Mouse (Mus musculus) heart, postnatal 0 days (tissue): ENCODE data around the gene Tas2r135. TPM values are rescaled to one million over a fixed set of nuclear protein-coding genes. Genes with fewer than 3 reads are reported as not detected.

Source experiments
- ATAC-seq: fragments of 200-750 bp; cut with Nextera tagmentation; 2 replicates; pipeline ENCODE4 v1.8.0; 2017; ENCODE audit warnings: low read depth, moderate number of reproducible peaks, moderate library complexity; ENCODE audit not compliant: insufficient read depth
- DNase-seq: peaks from one replicate; pipeline ENCODE4 v3.0.0-alpha.2; 2016; ENCODE audit warnings: low spot score
- H3K27ac ChIP-seq: fragments of 300-500 bp; sonication (generic); 2 replicates; pipeline ENCODE4 v1.5.1; 2014; ENCODE audit warnings: low read depth, mild to moderate bottlenecking
- H3K27me3 ChIP-seq: fragments of 300-500 bp; sonication (generic); 2 replicates; pipeline ENCODE4 v1.6.1; 2014; ENCODE audit warnings: low read length, mixed read lengths; ENCODE audit not compliant: control insufficient read depth, insufficient read depth
- H3K36me3 ChIP-seq: fragments of 300-500 bp; sonication (generic); replicated peaks from 2 replicates; pipeline ENCODE4 v1.6.1; 2014; ENCODE audit warnings: low read length, mixed read lengths; ENCODE audit not compliant: control insufficient read depth, insufficient read depth
- H3K4me1 ChIP-seq: fragments of 300-500 bp; sonication (generic); 2 replicates; pipeline ENCODE4 v1.6.1; 2014; ENCODE audit warnings: antibody characterized with exemption; ENCODE audit not compliant: control insufficient read depth, insufficient read depth
- H3K4me2 ChIP-seq: fragments of 300-500 bp; sonication (generic); 2 replicates; pipeline ENCODE4 v1.6.1; 2014; ENCODE audit warnings: low read depth, mild to moderate bottlenecking, low read length, moderate library complexity
- H3K4me3 ChIP-seq: fragments of 300-500 bp; sonication (generic); 2 replicates; pipeline ENCODE4 v1.5.1; 2014; ENCODE audit warnings: low read depth, low read length
- H3K9ac ChIP-seq: fragments of 300-500 bp; sonication (generic); replicated peaks from 2 replicates; pipeline ENCODE4 v1.6.1; 2014; ENCODE audit warnings: low read depth, low read length, mixed read lengths
- H3K9me3 ChIP-seq: fragments of 300-500 bp; sonication (generic); replicated peaks from 2 replicates; pipeline ENCODE4 v1.6.1; 2016; ENCODE audit warnings: low read length; ENCODE audit not compliant: control insufficient read depth
- CTCF ChIP-seq: IDR thresholded peaks from 2 replicates; pipeline ENCODE4 v1.5.1; 2016; ENCODE audit warnings: antibody characterized with exemption, control low read depth, low read depth
- EP300 ChIP-seq: IDR thresholded peaks from 2 replicates; pipeline ENCODE4 v1.6.1; 2016; ENCODE audit warnings: antibody characterized with exemption, low read depth
- WGBS: fragments of 180-500 bp; shearing (Covaris S2); extraction: QIAGEN DNeasy Blood & Tissue Kit; methylation state at CpG from one replicate; pipeline ENCODE4 v1.1.7; 2014; 5-methylcytosine and 5-hydroxymethylcytosine counted together
- polyA plus RNA-seq: library from polyadenylated mRNA; unstranded; fragments of >200 nt; fragmentation: Nextera tagmentation; extraction: Ambion mirVana; gene quantifications from 2 replicates; pipeline ENCODE4 v1.2.1, GENCODE M21; 2015
- total RNA-seq: library from RNA; depleted of rRNA; stranded (reverse); fragments of >200 nt; gene quantifications from 2 replicates; pipeline ENCODE4 v1.2.3, GENCODE M21; 2014; ENCODE audit warnings: low replicate concordance

Tas2r135 gene
- total and polyA plus RNA-seq, 2 experiments from 2014 or later, result not detected

- H3K9me3 ChIP-seq, result no peaks in the 10 kb centered on the region
- H3K4me3 ChIP-seq, result no peak overlapping the region
- H3K36me3 ChIP-seq, result no peaks in the 10 kb centered on the region
- H3K27ac ChIP-seq, result peak overlapping the region; percentile 89; the same call in 1 of the 2 replicates
- peak; percentile 38 for DNase-seq
- no peak overlapping the region for H3K4me2 ChIP-seq
- no peak overlapping the region for H3K9ac ChIP-seq
- H3K4me1 ChIP-seq, result peaks cover 24% of the 10 kb centered on the region
- 23% methylated on average over 8 of the region's 8 CpGs for WGBS
- TF ChIP-seq CTCF, result peak; percentile 80
- TF ChIP-seq EP300, result no peak
- no peaks in the 10 kb centered on the region for H3K27me3 ChIP-seq
- ATAC-seq, result no peak
Observed at GRCm38 (mm10) chr6:42380416-42381144, 24.7 kb upstream of the Tas2r135 start.

GRCm38 (mm10) chr6:42381221-42381620 lies 24.0 kb upstream of the Tas2r135 start:
- DNase-seq, result no peak
- TF ChIP-seq EP300, result no peak
- Histone ChIP-seq H3K9me3 (no peaks in the 10 kb centered on the region), H3K4me1 (peaks cover 18% of the 10 kb centered on the region), H3K9ac (no peak overlapping the region), H3K4me3 (no peak overlapping the region), H3K27ac (peak overlapping the region; percentile 89), H3K4me2 (no peak overlapping the region), H3K27me3 (no peaks in the 10 kb centered on the region), H3K36me3 (no peaks in the 10 kb centered on the region)
- ATAC-seq, result no peak
- WGBS, result 66% methylated on average over 2 of the region's 2 CpGs

GRCm38 (mm10) chr6:42381916-42382381 lies 23.3 kb upstream of the Tas2r135 start:
- Histone ChIP-seq H3K4me3 (no peak overlapping the region), H3K36me3 (no peaks in the 10 kb centered on the region), H3K9ac (0 out of 2 replicates have a peak overlapping the region, but pooled peaks have one; percentile 20), H3K4me1 (peaks cover 15% of the 10 kb centered on the region), H3K27me3 (no peaks in the 10 kb centered on the region), H3K27ac (peak overlapping the region; percentile 89), H3K9me3 (no peaks in the 10 kb centered on the region), H3K4me2 (no peak overlapping the region)
- WGBS, result 39% methylated on average over 9 of the region's 9 CpGs
- no peak for TF ChIP-seq CTCF
- peak; percentile 40; the same call in 1 of the 2 replicates for TF ChIP-seq EP300
- ATAC-seq (peak; percentile 75), DNase-seq (peak; percentile 71)

- no peak overlapping the region for H3K9ac ChIP-seq
- H3K4me3 ChIP-seq, result no peak overlapping the region
- no peaks in the 10 kb centered on the region for H3K36me3 ChIP-seq
- WGBS, result 88% methylated on average over 5 of the region's 5 CpGs
- no peak overlapping the region for H3K27ac ChIP-seq
- H3K9me3 ChIP-seq, result no peaks in the 10 kb centered on the region
- no peak for DNase-seq
- peaks cover 15% of the 10 kb centered on the region for H3K4me1 ChIP-seq
- H3K27me3 ChIP-seq, result no peaks in the 10 kb centered on the region
- TF ChIP-seq EP300 (no peak), CTCF (no peak)
- no peak for ATAC-seq
- no peak overlapping the region for H3K4me2 ChIP-seq
Observed at GRCm38 (mm10) chr6:42383360-42383759, 21.9 kb upstream of the Tas2r135 start.

GRCm38 (mm10) chr6:42385635-42386034 lies 19.6 kb upstream of the Tas2r135 start:
- WGBS, result 77% methylated on average over 4 of the region's 4 CpGs
- TF ChIP-seq CTCF (no peak), EP300 (no peak)
- peaks cover 15% of the 10 kb centered on the region for H3K4me1 ChIP-seq
- H3K9me3 ChIP-seq, result no peaks in the 10 kb centered on the region
- no peaks in the 10 kb centered on the region for H3K27me3 ChIP-seq
- H3K4me3 ChIP-seq, result no peak overlapping the region
- H3K9ac ChIP-seq, result no peak overlapping the region
- H3K4me2 ChIP-seq, result no peak overlapping the region
- ATAC-seq (no peak), DNase-seq (no peak)
- no peaks in the 10 kb centered on the region for H3K36me3 ChIP-seq
- no peak overlapping the region for H3K27ac ChIP-seq

GRCm38 (mm10) chr6:42391796-42392330 lies 13.4 kb upstream of the Tas2r135 start:
- no peak for DNase-seq
- H3K27me3 ChIP-seq, result no peaks in the 10 kb centered on the region
- H3K36me3 ChIP-seq, result no peaks in the 10 kb centered on the region
- no peak overlapping the region for H3K9ac ChIP-seq
- WGBS, result 42% methylated on average over 2 of the region's 2 CpGs
- peak; percentile 28; the same call in 1 of the 2 replicates for ATAC-seq
- no peak overlapping the region for H3K27ac ChIP-seq
- H3K4me1 ChIP-seq, result no peaks in the 10 kb centered on the region
- TF ChIP-seq EP300 (no peak), CTCF (no peak)
- H3K4me2 ChIP-seq, result no peak overlapping the region
- H3K9me3 ChIP-seq, result no peaks in the 10 kb centered on the region
- H3K4me3 ChIP-seq, result no peak overlapping the region
